Mouse (Mus musculus): ENCODE measurements around the gene Rundc3b. TPM values are rescaled to one million over a fixed set of nuclear protein-coding genes. Genes with fewer than 3 reads are reported as not detected.

The Rundc3b gene
- total RNA-seq, 2 experiments from 2014 or later: 38.6 to 38.8 TPM

DNA sequence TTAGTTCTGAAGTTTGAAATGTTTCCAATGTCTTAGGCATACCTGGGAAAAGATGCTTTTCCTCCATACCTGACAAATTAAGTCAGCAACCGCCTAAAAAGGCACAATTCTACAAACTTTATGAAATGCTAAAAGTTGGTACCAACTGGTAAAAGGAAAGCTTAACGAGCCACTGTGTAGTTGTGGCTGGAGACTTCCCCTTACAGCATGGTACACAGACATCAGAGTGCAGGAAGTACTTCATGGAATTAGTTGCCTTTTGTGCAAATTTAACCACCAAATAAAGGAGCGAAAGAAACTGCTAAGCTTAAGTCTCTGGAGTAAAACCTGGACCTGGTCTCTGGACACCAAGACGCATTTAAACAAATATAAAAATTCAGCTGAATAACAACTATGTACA lies 131.0 kb downstream of the Rundc3b start:
- DNase-seq (ENCODE audit: low spot score in 2 of 2): no peak
- intact Hi-C loops (cut with DNase I): loop anchor here (10.0 kb wide), 1 partner anchor 343 kb away; no protein-coding TSS in a partner anchor

DNA sequence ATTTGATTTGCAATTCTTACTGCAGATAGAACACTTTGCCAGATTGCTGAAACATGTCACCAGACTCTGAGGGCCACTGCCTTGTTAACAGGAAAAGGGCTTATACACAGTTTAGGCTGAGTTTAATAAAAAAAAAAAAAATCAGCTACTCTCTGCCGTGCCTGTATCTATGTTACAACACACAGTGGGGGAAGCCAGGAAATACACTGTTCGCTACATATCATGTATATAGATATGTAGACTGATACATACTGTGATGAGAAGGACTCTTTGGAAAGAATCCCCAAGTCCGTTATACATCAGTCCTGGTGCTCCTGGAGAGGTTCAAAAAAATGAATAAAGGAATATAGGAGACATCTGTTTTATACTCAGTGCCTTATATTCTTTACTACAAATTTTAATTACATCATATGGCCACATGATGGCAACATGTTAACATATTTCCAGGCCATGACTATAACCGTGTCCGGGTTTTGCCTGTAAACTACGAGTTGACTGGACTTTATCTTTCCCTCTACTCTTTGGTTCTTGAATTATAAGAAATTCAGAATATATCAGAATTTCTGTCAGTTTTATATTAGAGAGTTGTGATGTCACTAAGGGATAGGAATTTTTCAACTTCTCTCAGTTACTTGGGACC lies 133.2 kb downstream of the Rundc3b start:
- intact Hi-C loops (cut with DNase I): loop anchor here (10.0 kb wide), 1 partner anchor 345 kb away; no protein-coding TSS in a partner anchor
- DNase-seq (ENCODE audit: low spot score in 2 of 2): peak in 1 of 2 experiments; percentile 61

GRCm38 (mm10) chr5:8488701-8489297 lies 134.0 kb downstream of the Rundc3b start:
- intact Hi-C loops (cut with DNase I): no loop called here
- DNase-seq (ENCODE audit: low spot score in 2 of 2): no peak

GRCm38 (mm10) chr5:8487989-8488700 lies 134.6 kb downstream of the Rundc3b start:
- intact Hi-C loops (cut with DNase I): no loop called here
- no peak for DNase-seq (ENCODE audit: low spot score in 2 of 2)

- intact Hi-C loops (cut with DNase I): no loop called here
- no peak for DNase-seq (ENCODE audit: low spot score in 2 of 2)
Observed at GRCm38 (mm10) chr5:8456561-8456960, 166.2 kb downstream of the Rundc3b start.

GRCm38 (mm10) chr5:8455565-8455964 lies 167.2 kb downstream of the Rundc3b start:
- intact Hi-C loops (cut with DNase I): no loop called here
- no peak for DNase-seq (ENCODE audit: low spot score in 2 of 2)

Other genes starting within 250 kb of the Rundc3b start
- gene Dbf4, start 200.2 kb downstream of the Rundc3b start, total RNA-seq (2021): 1 to 10 TPM; 2.7 to 3.5 TPM
- 1 to 10 TPM; 8.6 to 8.9 TPM for gene Slc25a40, start 200.1 kb downstream of the Rundc3b start, total RNA-seq (2021)
- 10 to 100 TPM; 17.2 to 19.5 TPM for gene Abcb1a, start 37.1 kb upstream of the Rundc3b start, total RNA-seq (2021)
- 1 to 10 TPM; 2.5 to 3.0 TPM for gene Abcb1b, start 175.2 kb upstream of the Rundc3b start, total RNA-seq (2021)